Mouse (Mus musculus) liver, embryonic 14.5 days (tissue): ENCODE results near the gene Cast. TPM values are rescaled to one million over a fixed set of nuclear protein-coding genes. Genes with fewer than 3 reads are reported as not detected.

Experiments used
- ATAC-seq: fragments of 200-750 bp; cut with Nextera tagmentation; 2 replicates; pipeline ENCODE4 v1.8.0; 2017; ENCODE audit warnings: moderate number of reproducible peaks, mild to moderate bottlenecking, moderate library complexity; ENCODE audit not compliant: insufficient read depth
- DNase-seq, 3 experiments: peaks; one replicate each; pipeline ENCODE4 v3.0.0-alpha.2; 2012 to 2013; ENCODE audit warnings: low read depth in 3 of 3, low spot score in 3 of 3
- H3K27ac ChIP-seq: fragments of 300-500 bp; sonication (generic); 2 replicates; pipeline ENCODE4 v1.5.1; 2014; ENCODE audit warnings: moderate library complexity, mild to moderate bottlenecking, control low read depth, inconsistent platforms
- H3K27me3 ChIP-seq: fragments of 300-500 bp; sonication (generic); 2 replicates; pipeline ENCODE4 v1.6.1; 2014; ENCODE audit warnings: mild to moderate bottlenecking, low read length, moderate library complexity; ENCODE audit not compliant: control insufficient read depth, insufficient read depth
- H3K36me3 ChIP-seq: fragments of 300-500 bp; sonication (generic); replicated peaks from 2 replicates; pipeline ENCODE4 v1.6.1; 2014; ENCODE audit warnings: low read depth; ENCODE audit not compliant: control insufficient read depth, insufficient read depth
- H3K4me1 ChIP-seq, 2 experiments: fragments of 200-500 bp in 1 of 2; fragments of 300-500 bp in 1 of 2; sonication (generic) in 1 of 2; replicated peaks; 2 replicates each; pipeline ENCODE4 v1.6.1; 2012 to 2014; ENCODE audit warnings: antibody characterized with exemption in 1 of 2, inconsistent platforms in 1 of 2, low read length in 1 of 2; ENCODE audit not compliant: control insufficient read depth in 2 of 2, insufficient read depth in 2 of 2
- H3K4me2 ChIP-seq: fragments of 300-500 bp; sonication (generic); 2 replicates; pipeline ENCODE4 v1.6.1; 2014; ENCODE audit warnings: low read depth, mild to moderate bottlenecking, control low read depth, moderate library complexity
- H3K4me3 ChIP-seq, 2 experiments: fragments of 200-500 bp in 1 of 2; fragments of 300-500 bp in 1 of 2; sonication (generic) in 1 of 2; 2 replicates each; pipeline ENCODE4 v1.5.1; 2012 to 2014; ENCODE audit warnings: low read depth in 2 of 2, low read length in 2 of 2, mild to moderate bottlenecking in 2 of 2, control low read depth in 1 of 2, inconsistent platforms in 1 of 2, moderate library complexity in 1 of 2; ENCODE audit not compliant: insufficient read depth in 1 of 2
- H3K9ac ChIP-seq: fragments of 300-500 bp; sonication (generic); replicated peaks from 2 replicates; pipeline ENCODE4 v1.6.1; 2014; ENCODE audit warnings: mild to moderate bottlenecking, control low read depth, moderate library complexity
- H3K9me3 ChIP-seq: fragments of 300-500 bp; sonication (generic); 2 replicates; pipeline ENCODE4 v1.6.1; 2016; ENCODE audit warnings: low read length, mixed read lengths; ENCODE audit not compliant: control insufficient read depth
- CTCF ChIP-seq: IDR thresholded peaks from 2 replicates; pipeline ENCODE4 v1.5.1; 2016; ENCODE audit warnings: antibody characterized with exemption, low read depth, control low read depth
- EP300 ChIP-seq: IDR thresholded peaks from 2 replicates; pipeline ENCODE4 v1.6.1; 2016; ENCODE audit warnings: antibody characterized with exemption, low read depth
- WGBS: fragments of 180-500 bp; shearing (Covaris S2); extraction: QIAGEN DNeasy Blood & Tissue Kit; methylation state at CpG from one replicate; pipeline ENCODE4 v1.1.7; 2014; ENCODE audit not compliant: insufficient replicate concordance; 5-methylcytosine and 5-hydroxymethylcytosine counted together
- polyA plus RNA-seq, 2 experiments: library from polyadenylated mRNA; depleted of rRNA in 1 of 2; stranded (reverse) in 1 of 2; unstranded in 1 of 2; fragments of >200 nt; fragmentation: Nextera tagmentation in 1 of 2; extraction: Ambion mirVana in 1 of 2; gene quantifications; 2 replicates each; pipeline versions ENCODE4 v1.2.1 to v1.2.3; 2012 to 2014

The Cast gene
- polyA plus RNA-seq, 2 experiments: 15.6 to 35.1 TPM

GRCm38 (mm10) chr13:74822095-74822494, 13.5 kb upstream of the Cast start:
- H3K27ac ChIP-seq: no peak overlapping the region
- 33% methylated on average over 3 of the region's 3 CpGs for WGBS
- no peak overlapping the region for H3K4me3 ChIP-seq

GRCm38 (mm10) chr13:74815753-74816152, 7.1 kb upstream of the Cast start:
- no peaks in the 10 kb centered on the region for H3K9me3 ChIP-seq
- 73% methylated on average over 1 of the region's 1 CpGs for whole genome bisulfite sequencing
- H3K27ac ChIP-seq: no peak overlapping the region
- no peaks in the 10 kb centered on the region for H3K4me1 ChIP-seq
- ATAC-seq (no peak), DNase-seq (no peak)
- H3K9ac ChIP-seq: no peak overlapping the region
- no peaks in the 10 kb centered on the region for H3K36me3 ChIP-seq
- TF ChIP-seq EP300: no peak
- TF ChIP-seq CTCF: no peak
- no peak overlapping the region for H3K4me3 ChIP-seq
- no peaks in the 10 kb centered on the region for H3K27me3 ChIP-seq
- no peak overlapping the region for H3K4me2 ChIP-seq

More at GRCm38 (mm10) chr13:74822095-74822494, 13.5 kb upstream of the Cast start:
- Histone ChIP-seq H3K4me2 (no peak overlapping the region), H3K9ac (no peak overlapping the region), H3K9me3 (no peaks in the 10 kb centered on the region), H3K27me3 (no peaks in the 10 kb centered on the region), H3K36me3 (no peaks in the 10 kb centered on the region), H3K4me1 (no peaks in the 10 kb centered on the region)
- no peak for ATAC-seq
- DNase-seq: no peak
- TF ChIP-seq EP300 (no peak), CTCF (no peak)

GRCm38 (mm10) chr13:74807446-74808151, 1.0 kb downstream of the Cast start:
- ATAC-seq: peak; percentile 98
- peak; percentile 64 to 72 (median 68) for DNase-seq
- H3K4me1 ChIP-seq: peaks cover 4 to 7% of the 10 kb centered on the region in 2 experiments
- no peaks in the 10 kb centered on the region for H3K9me3 ChIP-seq
- peak overlapping the region; percentile 52 for H3K9ac ChIP-seq
- no peak for TF ChIP-seq EP300
- TF ChIP-seq CTCF: no peak
- H3K4me2 ChIP-seq: peak overlapping the region; percentile 77
- H3K27ac ChIP-seq: no peak overlapping the region; the same call in 1 of the 2 replicates
- peak overlapping the region; percentile 71 to 79 for H3K4me3 ChIP-seq
- no peaks in the 10 kb centered on the region for H3K27me3 ChIP-seq
- WGBS: 1% methylated on average over 31 of the region's 31 CpGs
- H3K36me3 ChIP-seq: no peaks in the 10 kb centered on the region

DNA sequence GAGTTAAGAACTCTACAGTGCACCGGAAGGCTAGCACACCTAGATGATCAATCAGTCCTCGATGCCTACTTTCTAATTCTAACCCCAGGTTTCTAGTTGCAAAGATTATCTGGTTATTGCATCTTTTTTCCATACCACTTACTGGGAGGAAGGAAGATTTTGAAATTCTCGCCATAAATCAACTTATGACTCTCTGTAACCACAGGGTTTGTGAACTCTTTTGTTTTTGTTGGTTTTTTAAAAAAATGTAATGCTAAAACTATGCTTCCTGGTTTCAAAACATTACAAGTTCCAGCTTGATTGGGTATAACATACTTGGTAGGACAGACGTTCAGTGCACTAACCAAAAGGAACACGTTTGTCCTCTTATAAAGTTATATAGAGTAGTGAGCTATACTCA, 1.7 kb downstream of the Cast start:
- ATAC-seq (no peak), DNase-seq (no peak)
- Histone ChIP-seq H3K27me3 (no peaks in the 10 kb centered on the region), H3K9ac (no peak overlapping the region), H3K4me3 (peak overlapping the region in 1 of 2 experiments; percentile 79; a peak in 2 of 4 replicates), H3K4me2 (peak overlapping the region; percentile 77), H3K36me3 (no peaks in the 10 kb centered on the region), H3K27ac (no peak overlapping the region), H3K9me3 (no peaks in the 10 kb centered on the region), H3K4me1 (peaks cover 4 to 7% of the 10 kb centered on the region in 2 experiments)
- no peak for TF ChIP-seq CTCF
- no peak for TF ChIP-seq EP300
- 31% methylated on average over 5 of the region's 5 CpGs for WGBS

- Histone ChIP-seq H3K9me3 (no peaks in the 10 kb centered on the region), H3K36me3 (no peaks in the 10 kb centered on the region), H3K27me3 (no peaks in the 10 kb centered on the region), H3K4me1 (no peaks in the 10 kb centered on the region; a peak in 1 of 4 replicates), H3K27ac (no peak overlapping the region), H3K9ac (no peak overlapping the region), H3K4me3 (no peak overlapping the region), H3K4me2 (no peak overlapping the region)
- WGBS: 25% methylated on average over 1 of the region's 1 CpGs
- ATAC-seq (peak; percentile 35; the same call in 1 of the 2 replicates), DNase-seq (no peak)
- TF ChIP-seq EP300 (no peak), CTCF (no peak)
Measured at GRCm38 (mm10) chr13:74794435-74794834, 14.2 kb downstream of the Cast start.
